Mouse (Mus musculus) right cerebral cortex, adult 18-20 months (tissue): Measurements from ENCODE around the gene Hdac6.

Experiments
- DNase-seq: peaks from one replicate; pipeline ENCODE4 v3.0.0; 2022; ENCODE audit warnings: mixed read lengths

The Hdac6 gene

GRCm38 (mm10) chrX:7947108-7947899, at the start of gene Hdac6:
Hdac6 (minus strand) TSS chrX:7947889.
- DNase-seq, result no peak

- DNase-seq, result no peak
Measured at GRCm38 (mm10) chrX:7993068-7993735, 45.5 kb upstream of the Hdac6 start.

GRCm38 (mm10) chrX:7992379-7993067, 44.8 kb upstream of the Hdac6 start:
- DNase-seq, result no peak

- DNase-seq, result no peak
Measured at GRCm38 (mm10) chrX:7981368-7981767, 33.7 kb upstream of the Hdac6 start.

GRCm38 (mm10) chrX:7977892-7978291, 30.2 kb upstream of the Hdac6 start, which contains the start of gene Gata1:
Gata1 (minus strand) TSS chrX:7978071.
- no peak for DNase-seq

- no peak for DNase-seq
Measured at GRCm38 (mm10) chrX:7971292-7971691, 23.6 kb upstream of the Hdac6 start.

GRCm38 (mm10) chrX:7968899-7969298, 21.2 kb upstream of the Hdac6 start:
- DNase-seq, result no peak

- no peak for DNase-seq
Measured at GRCm38 (mm10) chrX:7968226-7968625, 20.5 kb upstream of the Hdac6 start.

- DNase-seq, result no peak
Measured at GRCm38 (mm10) chrX:7967596-7968201, 20.0 kb upstream of the Hdac6 start.

- DNase-seq, result no peak
Measured at GRCm38 (mm10) chrX:7966161-7966560, 18.5 kb upstream of the Hdac6 start.

GRCm38 (mm10) chrX:7963829-7964626, 16.3 kb upstream of the Hdac6 start:
- DNase-seq, result no peak

- DNase-seq, result no peak
Measured at GRCm38 (mm10) chrX:7958868-7959267, 11.2 kb upstream of the Hdac6 start.

- no peak for DNase-seq
Measured at GRCm38 (mm10) chrX:7950091-7950490, 2.4 kb upstream of the Hdac6 start.

- peak; percentile 95 for DNase-seq
Measured at GRCm38 (mm10) chrX:7947900-7948492, 307 bp upstream of the Hdac6 start.

GRCm38 (mm10) chrX:7945618-7946017, 2.1 kb downstream of the Hdac6 start:
- no peak for DNase-seq

- no peak for DNase-seq
Measured at GRCm38 (mm10) chrX:7937667-7938066, 10.0 kb downstream of the Hdac6 start.

- DNase-seq, result no peak
Measured at GRCm38 (mm10) chrX:7936874-7937273, 10.8 kb downstream of the Hdac6 start.

- DNase-seq, result no peak
Measured at GRCm38 (mm10) chrX:7928270-7928790, 19.4 kb downstream of the Hdac6 start, which contains the start of gene Eras. Eras (minus strand) TSS chrX:7928607.

GRCm38 (mm10) chrX:7927116-7927515, 20.6 kb downstream of the Hdac6 start:
- no peak for DNase-seq

- DNase-seq, result no peak
Measured at GRCm38 (mm10) chrX:7926266-7926665, 21.4 kb downstream of the Hdac6 start.

- peak; percentile 10 for DNase-seq
Measured at GRCm38 (mm10) chrX:7922032-7922431, 25.7 kb downstream of the Hdac6 start.
